ENCODE assay signal across 8 mouse cellular contexts in the genomic region with DNA sequence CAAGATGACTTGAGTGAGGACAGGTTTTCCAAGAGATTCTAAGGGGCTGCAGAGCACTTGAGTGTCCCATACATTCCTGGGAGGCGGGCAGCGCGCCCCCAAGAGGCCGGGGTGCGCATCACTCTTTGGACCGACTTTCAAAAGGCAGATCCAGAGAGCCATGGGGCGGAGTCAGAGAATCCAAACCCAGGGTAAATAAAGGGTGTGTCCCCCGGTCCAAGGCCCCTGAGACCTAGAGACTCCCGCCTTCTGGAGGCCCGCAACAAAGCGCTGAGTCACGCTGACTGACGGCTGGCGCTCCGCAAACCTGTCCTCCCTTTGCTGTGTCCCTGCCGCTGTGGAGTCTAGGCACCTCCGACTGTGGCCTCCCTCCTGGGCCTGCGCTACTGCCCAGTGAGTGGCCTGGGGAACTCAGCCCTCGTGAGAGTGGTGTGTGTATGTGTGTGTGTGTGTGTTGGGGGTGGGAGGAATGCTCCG. TPM values are rescaled to one million over a fixed set of nuclear protein-coding genes. Genes with fewer than 3 reads are reported as not detected.
DNase-seq lines count a peak whose midpoint lies in the region; ATAC-seq and TF ChIP-seq lines count a peak whose summit lies in the region.

TSS of gene Pir (plus strand) at position 87 of the 477 bp plus-strand sequence.

- DNase-seq in adrenal gland, adult (ENCODE audit: inconsistent age in 2 of 2, low spot score in 1 of 2), result peak; percentile 60 to 81
- peak; percentile 65 for DNase-seq in gastrocnemius, adult 2 months
- peak; percentile 45 to 47 for DNase-seq in left cerebral cortex, adult 18-20 months (ENCODE audit: low spot score in 2 of 2)
- peak; percentile 87 for DNase-seq in lung, postnatal 36 days
- DNase-seq in retina, postnatal 1 day, result peak; percentile 68
- peak; percentile 42 to 59 for DNase-seq in urinary bladder, adult 18-20 months (ENCODE audit: low spot score in 2 of 2)

- no peaks in the 10 kb centered on the region for H3K36me3 ChIP-seq in hindbrain, embryonic 15.5 days

- intact Hi-C loops in gastrocnemius, adult 2 months (cut with DNase I), result no loop called here

- TF ChIP-seq POLR2A in cortical plate, adult 2 months (IDR thresholded peaks at IDR 0.05; ENCODE audit: extremely low read depth, insufficient read depth, low read length), result no peak

- H3K4me1 ChIP-seq in cortical plate, adult 2 months (ENCODE audit: control insufficient read depth, insufficient read depth, low read length), result no peaks in the 10 kb centered on the region
- no peaks in the 10 kb centered on the region for H3K4me1 ChIP-seq in hindbrain, embryonic 15.5 days (replicated peaks)

- no peak for TF ChIP-seq CTCF in cortical plate, adult 2 months (IDR thresholded peaks at IDR 0.05; ENCODE audit: extremely low read depth, insufficient read depth, low read length)
- peak; percentile 61 for TF ChIP-seq CTCF in gastrocnemius, adult 2 months (IDR thresholded peaks at IDR 0.05)

- H3K27ac ChIP-seq in cortical plate, adult 2 months (ENCODE audit: insufficient read depth, low read length), result peak within 1 kb of the TSS; percentile 72
- peak within 1 kb of the TSS; percentile 72 for H3K27ac ChIP-seq in gastrocnemius, adult 2 months
- H3K27ac ChIP-seq in hindbrain, embryonic 15.5 days (replicated peaks), result no peak within 1 kb of the TSS

- 28% methylated on average over 20 of the region's 20 CpGs for WGBS in hindbrain, embryonic 15.5 days

- peak within 1 kb of the TSS; percentile 33; the same call in 1 of the 2 replicates for H3K9ac ChIP-seq in hindbrain, embryonic 15.5 days

- peak within 1 kb of the TSS; percentile 75 for H3K4me3 ChIP-seq in cortical plate, adult 2 months (ENCODE audit: insufficient read depth, low read length)
- peak within 1 kb of the TSS; percentile 71 for H3K4me3 ChIP-seq in gastrocnemius, adult 2 months
- peak within 1 kb of the TSS; percentile 37 for H3K4me3 ChIP-seq in hindbrain, embryonic 15.5 days

- no peaks in the 10 kb centered on the region for H3K9me3 ChIP-seq in hindbrain, embryonic 15.5 days

- H3K27me3 ChIP-seq in hindbrain, embryonic 15.5 days, result 0 out of 2 replicates have a peak, but pooled peaks cover 5% of the 10 kb centered on the region

- H3K4me2 ChIP-seq in hindbrain, embryonic 15.5 days, result peak within 1 kb of the TSS; percentile 59

- ATAC-seq in hindbrain, embryonic 15.5 days (ENCODE audit: low FRiP score, low read depth), result peak; percentile 87

RNA-seq across cellular contexts. Expression of gene Pir, which starts in this region (rescaled TPM):
- 6.3 and 7.4 TPM in 2 replicates for polyA plus RNA-seq in cortical plate, adult 2 months (2012; rRNA removed)
- total RNA-seq in gastrocnemius, adult 2 months (2021), result 1 to 10 TPM; 4.6 to 7.0 TPM
- 3.6 TPM in 2 replicates for polyA plus RNA-seq in hindbrain, embryonic 15.5 days (2015; fragmentation: Nextera tagmentation; extraction: Ambion mirVana)
- 1 to 10 TPM; 7.9 to 8.4 TPM for total RNA-seq in left cerebral cortex, adult 18-20 months (2021)
